10 mouse cellular contexts compared by ENCODE assay signal in the genomic region with DNA sequence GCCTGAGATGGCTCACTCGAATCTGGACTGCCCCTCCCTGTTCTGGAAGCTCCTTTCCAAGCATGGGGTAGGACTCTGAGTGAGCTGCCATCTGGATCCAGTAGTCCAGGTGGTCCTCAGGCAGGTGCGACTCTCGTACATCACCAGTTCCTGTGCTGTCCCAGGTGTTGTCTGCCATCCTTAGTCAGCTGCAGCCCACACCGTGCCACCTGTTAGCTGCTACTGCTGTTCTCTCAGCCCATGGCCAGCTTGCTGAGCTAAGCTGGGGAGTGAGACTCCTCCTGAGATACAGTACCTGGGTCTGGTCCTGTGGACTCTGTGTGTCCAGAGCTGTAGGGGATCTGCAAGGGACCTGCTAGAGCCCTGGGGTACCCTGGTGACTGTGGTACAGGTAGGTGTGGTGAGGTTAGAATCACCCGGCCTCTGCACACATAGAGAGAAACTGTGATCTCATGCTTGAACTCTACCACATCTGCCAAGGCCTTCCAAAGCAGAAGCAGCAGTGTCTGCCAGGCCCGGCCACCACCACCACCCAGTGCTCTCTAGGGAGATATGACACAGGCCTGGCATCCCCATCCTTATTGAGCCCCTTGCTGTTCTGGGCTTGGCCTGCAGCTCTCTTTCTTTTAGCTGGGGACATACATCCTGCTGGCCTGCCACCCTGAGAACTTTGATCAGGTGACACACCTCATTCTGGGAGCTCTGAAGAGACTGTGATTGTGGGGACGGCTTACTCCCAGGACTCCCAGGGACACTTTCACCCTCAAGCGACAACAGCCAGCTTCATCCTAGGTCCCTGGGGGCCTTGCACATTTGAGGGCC. TPM values are rescaled to one million over a fixed set of nuclear protein-coding genes. Genes with fewer than 3 reads are reported as not detected.
DNase-seq lines count a peak whose midpoint lies in the region; ATAC-seq and TF ChIP-seq lines count a peak whose summit lies in the region.
"Had no signal": no experiment of that assay in that cellular context is flagged by ENCODE, and none has a peak within 500 bp of the region (broad histone marks: within the 10 kb centered on the region; RNA-seq: fewer than 3 reads in every experiment).

No protein-coding gene starts in this region.

- peak overlapping the region in 1 of 2 experiments; percentile 59; a peak in 1 of 4 replicates for H3K27ac ChIP-seq in heart, embryonic 14.5 days (replicated peaks in 1 of 2; ENCODE audit: control insufficient read depth in 1 of 2, insufficient read depth in 1 of 2, low read depth in 2 of 2, low read length in 2 of 2)
- H3K27ac ChIP-seq in heart, adult 2 months, result no peak overlapping the region
- 0 out of 2 replicates have a peak overlapping the region, but pooled peaks have one; percentile 23 for H3K27ac ChIP-seq in brown adipose tissue, adult 24 weeks (replicated peaks; ENCODE audit: low read depth, low read length)
- H3K27ac ChIP-seq in hindbrain, embryonic 13.5 days, result peak overlapping the region; percentile 84
- H3K27ac ChIP-seq in midbrain, postnatal 0 days (ENCODE audit: low read depth, low read length), result peak overlapping the region; percentile 55

- intact Hi-C loops in heart, adult 2 months (cut with DNase I), result no loop called here
- intact Hi-C loops in gastrocnemius, postnatal 14 days (cut with DNase I; ENCODE audit: low total_unique reads), result no loop called here

- TF ChIP-seq POLR2A in heart, adult 2 months (IDR thresholded peaks at IDR 0.05; ENCODE audit: insufficient read depth, low read depth, low read length), result no peak

- ATAC-seq in heart, embryonic 14.5 days (ENCODE audit: insufficient number of reproducible peaks, insufficient read depth, low FRiP score, low read depth), result no peak
- ATAC-seq in hindbrain, embryonic 13.5 days (ENCODE audit: low FRiP score), result no peak
- ATAC-seq in midbrain, postnatal 0 days (ENCODE audit: low FRiP score), result no peak

- TF ChIP-seq CTCF in heart, adult 2 months (IDR thresholded peaks at IDR 0.05), result no peak
- no peak for TF ChIP-seq CTCF in midbrain, postnatal 0 days (IDR thresholded peaks at IDR 0.05)

- 0 out of 2 replicates have a peak overlapping the region, but pooled peaks have one; percentile 31 for H3K9ac ChIP-seq in heart, embryonic 14.5 days (ENCODE audit: low read length)
- no peak overlapping the region for H3K9ac ChIP-seq in heart, adult 2 months (ENCODE audit: low read depth, low read length)
- peak overlapping the region; percentile 62; the same call in 1 of the 2 replicates for H3K9ac ChIP-seq in hindbrain, embryonic 13.5 days
- no peak overlapping the region; the same call in 1 of the 2 replicates for H3K9ac ChIP-seq in midbrain, postnatal 0 days (replicated peaks; ENCODE audit: low read length, poor library complexity, severe bottlenecking)

- H3K4me3 ChIP-seq in heart, embryonic 14.5 days (ENCODE audit: control insufficient read depth in 1 of 2, insufficient read depth in 1 of 2, low read depth in 1 of 2, low read length in 2 of 2), result no peak overlapping the region
- H3K4me3 ChIP-seq in heart, adult 2 months, result no peak overlapping the region
- no peak overlapping the region for H3K4me3 ChIP-seq in brown adipose tissue, adult 24 weeks (ENCODE audit: insufficient read depth, low read depth, low read length)
- no peak overlapping the region for H3K4me3 ChIP-seq in hindbrain, embryonic 13.5 days
- H3K4me3 ChIP-seq in midbrain, postnatal 0 days (ENCODE audit: low read depth, low read length), result no peak overlapping the region

- H3K79me2 ChIP-seq in heart, adult 2 months (replicated peaks; ENCODE audit: control insufficient read depth, insufficient read depth, low read length), result no peaks in the 10 kb centered on the region

- no peak for TF ChIP-seq EP300 in heart, adult 2 months (IDR thresholded peaks at IDR 0.05; ENCODE audit: insufficient read depth, low read depth, low read length)

- DNase-seq in heart, adult 2 months, result no peak
- DNase-seq in midbrain, postnatal 0 days (ENCODE audit: low spot score), result no peak
- DNase-seq in kidney, postnatal 25 days, result no peak
- no peak for DNase-seq in layer of hippocampus, adult 11-12 months (ENCODE audit: low spot score)
- no peak for DNase-seq in gastrocnemius, postnatal 14 days

- peaks cover 45 to 54% of the 10 kb centered on the region in 2 experiments for H3K4me1 ChIP-seq in heart, embryonic 14.5 days (ENCODE audit: control insufficient read depth in 2 of 2, insufficient read depth in 2 of 2, low read length in 2 of 2)
- peaks cover 33% of the 10 kb centered on the region for H3K4me1 ChIP-seq in heart, adult 2 months (ENCODE audit: control insufficient read depth, insufficient read depth, low read length)
- peaks cover 55% of the 10 kb centered on the region for H3K4me1 ChIP-seq in brown adipose tissue, adult 24 weeks (ENCODE audit: control insufficient read depth, insufficient read depth, insufficient read length, low read length)
- H3K4me1 ChIP-seq in hindbrain, embryonic 13.5 days (replicated peaks), result peaks cover 83% of the 10 kb centered on the region
- peaks cover 49% of the 10 kb centered on the region for H3K4me1 ChIP-seq in midbrain, postnatal 0 days (ENCODE audit: insufficient read depth, low read length)

- 77% methylated on average over 8 of the region's 8 CpGs for WGBS in heart, embryonic 14.5 days
- 64% methylated on average over 8 of the region's 8 CpGs for WGBS in heart, adult 2 months
- 64% methylated on average over 8 of the region's 8 CpGs for WGBS in hindbrain, embryonic 13.5 days
- 54% methylated on average over 8 of the region's 8 CpGs for WGBS in midbrain, postnatal 0 days

- no peaks in the 10 kb centered on the region for H3K9me3 ChIP-seq in heart, embryonic 14.5 days (ENCODE audit: control insufficient read depth, low read length)
- H3K9me3 ChIP-seq in hindbrain, embryonic 13.5 days, result no peaks in the 10 kb centered on the region
- no peaks in the 10 kb centered on the region for H3K9me3 ChIP-seq in midbrain, postnatal 0 days (ENCODE audit: low read length)
- H3K9me3 ChIP-seq: G1E had no signal

- no peaks in the 10 kb centered on the region for H3K27me3 ChIP-seq in heart, embryonic 14.5 days (ENCODE audit: control insufficient read depth, insufficient read depth, low read length)
- no peaks in the 10 kb centered on the region for H3K27me3 ChIP-seq in heart, adult 2 months (ENCODE audit: control insufficient read depth, insufficient read depth, low read length)
- H3K27me3 ChIP-seq in hindbrain, embryonic 13.5 days, result no peaks in the 10 kb centered on the region
- H3K27me3 ChIP-seq in midbrain, postnatal 0 days (ENCODE audit: insufficient read depth, low read length), result no peaks in the 10 kb centered on the region

- peaks cover 26% of the 10 kb centered on the region for H3K36me3 ChIP-seq in heart, embryonic 14.5 days (ENCODE audit: control insufficient read depth, insufficient read depth, low read length)
- H3K36me3 ChIP-seq in heart, adult 2 months (ENCODE audit: control insufficient read depth, insufficient read depth, low read length), result no peaks in the 10 kb centered on the region
- H3K36me3 ChIP-seq in hindbrain, embryonic 13.5 days, result peaks cover 31% of the 10 kb centered on the region
- H3K36me3 ChIP-seq in midbrain, postnatal 0 days (ENCODE audit: insufficient read depth, low read length), result peaks cover 15% of the 10 kb centered on the region
- H3K36me3 ChIP-seq: G1E had no signal

- no peak overlapping the region for H3K4me2 ChIP-seq in heart, embryonic 14.5 days (ENCODE audit: low read length)
- H3K4me2 ChIP-seq in hindbrain, embryonic 13.5 days, result no peak overlapping the region; the same call in 1 of the 2 replicates
- H3K4me2 ChIP-seq in midbrain, postnatal 0 days (ENCODE audit: low read depth, low read length, poor library complexity, severe bottlenecking), result no peak overlapping the region

RNA-seq across cellular contexts. Expression of a gene that starts 25.0 kb away (rescaled TPM):
- not detected in 2 replicates for polyA plus RNA-seq in heart, embryonic 14.5 days (2014; fragmentation: Nextera tagmentation; extraction: Ambion mirVana)
- total RNA-seq in heart, adult 2 months (2021), result not detected
- polyA plus RNA-seq in heart, adult 2 months (2012; rRNA removed), result not detected in 2 replicates
- polyA plus RNA-seq in brown adipose tissue, adult 24 weeks (2012; ENCODE audit: insufficient read depth, insufficient read length, missing spikeins), result not detected in 2 replicates
- polyA plus RNA-seq in hindbrain, embryonic 13.5 days (2015; fragmentation: Nextera tagmentation; extraction: Ambion mirVana), result 0.08 and 0.13 TPM in 2 replicates
- total RNA-seq in midbrain, postnatal 0 days (2014; rRNA removed), result not detected in 2 replicates
- not detected in 2 replicates for polyA plus RNA-seq in midbrain, postnatal 0 days (2015; fragmentation: Nextera tagmentation; extraction: Ambion mirVana)
- total RNA-seq in gastrocnemius, postnatal 14 days (2021), result not detected
- total RNA-seq: G1E; layer of hippocampus, postnatal 14 days had no signal
- polyA plus RNA-seq: G1E had no signal

RNA-seq across cellular contexts. Expression of a gene that starts 25.3 kb away (rescaled TPM):
- polyA plus RNA-seq in heart, embryonic 14.5 days (2014; fragmentation: Nextera tagmentation; extraction: Ambion mirVana), result 20.1 and 21.1 TPM in 2 replicates
- total RNA-seq in heart, adult 2 months (2021), result 10 to 100 TPM in 1 of 2 experiments, 1 to 10 TPM in 1; 9.7 to 12.2 TPM
- polyA plus RNA-seq in heart, adult 2 months (2012; rRNA removed), result 19.5 and 24.8 TPM in 2 replicates
- 5.7 and 6.1 TPM in 2 replicates for polyA plus RNA-seq in brown adipose tissue, adult 24 weeks (2012; ENCODE audit: insufficient read depth, insufficient read length, missing spikeins)
- polyA plus RNA-seq in hindbrain, embryonic 13.5 days (2015; fragmentation: Nextera tagmentation; extraction: Ambion mirVana), result 78.9 and 87.9 TPM in 2 replicates
- total RNA-seq in midbrain, postnatal 0 days (2014; rRNA removed), result 212 and 292 TPM in 2 replicates
- 82.1 and 84.6 TPM in 2 replicates for polyA plus RNA-seq in midbrain, postnatal 0 days (2015; fragmentation: Nextera tagmentation; extraction: Ambion mirVana)
- total RNA-seq in gastrocnemius, postnatal 14 days (2021), result 10 to 100 TPM; 17.1 to 25.3 TPM

RNA-seq across cellular contexts. Expression of a gene that starts 32.3 kb away (rescaled TPM):
- polyA plus RNA-seq in heart, embryonic 14.5 days (2014; fragmentation: Nextera tagmentation; extraction: Ambion mirVana), result 0.86 and 1.1 TPM in 2 replicates
- 1 to 10 TPM; 1.0 to 1.7 TPM for total RNA-seq in heart, adult 2 months (2021)
- polyA plus RNA-seq in heart, adult 2 months (2012; rRNA removed), result 0.47 TPM in 1 of 2 replicates, not detected in the other
- not detected in 2 replicates for polyA plus RNA-seq in brown adipose tissue, adult 24 weeks (2012; ENCODE audit: insufficient read depth, insufficient read length, missing spikeins)
- 2.1 and 3.6 TPM in 2 replicates for polyA plus RNA-seq in hindbrain, embryonic 13.5 days (2015; fragmentation: Nextera tagmentation; extraction: Ambion mirVana)
- total RNA-seq in midbrain, postnatal 0 days (2014; rRNA removed), result not detected in 2 replicates
- polyA plus RNA-seq in midbrain, postnatal 0 days (2015; fragmentation: Nextera tagmentation; extraction: Ambion mirVana), result 3.6 and 4.0 TPM in 2 replicates
- total RNA-seq in gastrocnemius, postnatal 14 days (2021), result under 1 TPM in 1 of 2 experiments, not detected in 1; 0.90 TPM
- total RNA-seq: G1E; layer of hippocampus, postnatal 14 days had no signal
- polyA plus RNA-seq: G1E had no signal

RNA-seq across cellular contexts. Expression of a gene that starts 41.5 kb away (rescaled TPM):
- polyA plus RNA-seq in heart, embryonic 14.5 days (2014; fragmentation: Nextera tagmentation; extraction: Ambion mirVana), result not detected in 2 replicates
- total RNA-seq in heart, adult 2 months (2021), result 1 to 10 TPM; 1.8 to 2.1 TPM
- polyA plus RNA-seq in heart, adult 2 months (2012; rRNA removed), result 1.3 and 2.2 TPM in 2 replicates
- not detected in 2 replicates for polyA plus RNA-seq in brown adipose tissue, adult 24 weeks (2012; ENCODE audit: insufficient read depth, insufficient read length, missing spikeins)
- polyA plus RNA-seq in hindbrain, embryonic 13.5 days (2015; fragmentation: Nextera tagmentation; extraction: Ambion mirVana), result 0.52 and 1.0 TPM in 2 replicates
- total RNA-seq in midbrain, postnatal 0 days (2014; rRNA removed), result 3.3 and 5.4 TPM in 2 replicates
- 0.75 and 0.81 TPM in 2 replicates for polyA plus RNA-seq in midbrain, postnatal 0 days (2015; fragmentation: Nextera tagmentation; extraction: Ambion mirVana)
- total RNA-seq in gastrocnemius, postnatal 14 days (2021), result 1 to 10 TPM; 1.7 to 1.9 TPM
- total RNA-seq: G1E had no signal
- polyA plus RNA-seq: G1E had no signal

RNA-seq across cellular contexts. Expression of a gene that starts 45.3 kb away (rescaled TPM):
- polyA plus RNA-seq in heart, embryonic 14.5 days (2014; fragmentation: Nextera tagmentation; extraction: Ambion mirVana), result 20.0 and 20.7 TPM in 2 replicates
- 10 to 100 TPM; 11.0 to 12.2 TPM for total RNA-seq in heart, adult 2 months (2021)
- 14.3 and 21.9 TPM in 2 replicates for polyA plus RNA-seq in heart, adult 2 months (2012; rRNA removed)
- polyA plus RNA-seq in brown adipose tissue, adult 24 weeks (2012; ENCODE audit: insufficient read depth, insufficient read length, missing spikeins), result 5.2 and 6.9 TPM in 2 replicates
- 40.8 and 46.8 TPM in 2 replicates for polyA plus RNA-seq in hindbrain, embryonic 13.5 days (2015; fragmentation: Nextera tagmentation; extraction: Ambion mirVana)
- total RNA-seq in midbrain, postnatal 0 days (2014; rRNA removed), result 23.3 and 26.7 TPM in 2 replicates
- 29.3 and 33.5 TPM in 2 replicates for polyA plus RNA-seq in midbrain, postnatal 0 days (2015; fragmentation: Nextera tagmentation; extraction: Ambion mirVana)
- total RNA-seq in gastrocnemius, postnatal 14 days (2021), result 1 to 10 TPM; 7.1 to 7.4 TPM

Comparison
In these comparisons a context has a peak if more than half of its experiments do, and no peak if none do; other contexts are left out.
1. H3K9ac ChIP-seq: peak in heart, embryonic 14.5 days (single experiment) and hindbrain, embryonic 13.5 days (single experiment); none in heart, adult 2 months (single experiment) and midbrain, postnatal 0 days (single experiment).